Mouse (Mus musculus) c-Kit-negative CD71-positive TER-119-positive erythroid progenitor cells, embryonic 14.5 days (primary cell): ENCODE measurements around the gene Cwc15.
"Not testable (repeated sequence)": the region's sequence is repeated elsewhere in the genome, so short reads cannot be mapped to it uniquely, and the experiment has no call there.

Source experiments
- DNase-seq: peaks from one replicate; pipeline ENCODE4 v3.0.0-alpha.2; 2013; ENCODE audit warnings: low read depth, low spot score

Gene Cwc15

GRCm38 (mm10) chr9:14500023-14500915, at the start of gene Cwc15, which contains the start of gene Kdm4d:
TSS of gene Cwc15 (plus strand) at chr9:14500617.
TSS of gene Kdm4d (minus strand) at chr9:14500482.
- peak; percentile 97 for DNase-seq

GRCm38 (mm10) chr9:14451120-14451519, 49.3 kb upstream of the Cwc15 start:
- not testable (repeated sequence) for DNase-seq

- no peak for DNase-seq
These were observed 44.1 kb upstream of the Cwc15 start for GRCm38 (mm10) chr9:14456320-14456719.

- not testable (repeated sequence) for DNase-seq
These were observed 37.9 kb upstream of the Cwc15 start for GRCm38 (mm10) chr9:14462536-14462935.

GRCm38 (mm10) chr9:14463668-14464067, 36.7 kb upstream of the Cwc15 start:
- not testable (repeated sequence) for DNase-seq

GRCm38 (mm10) chr9:14498896-14499705, 1.3 kb upstream of the Cwc15 start:
- DNase-seq = no peak

- no peak for DNase-seq
These were observed 553 bp downstream of the Cwc15 start for GRCm38 (mm10) chr9:14500916-14501424.

- DNase-seq = no peak
These were observed 12.4 kb downstream of the Cwc15 start for GRCm38 (mm10) chr9:14512633-14513445.

- no peak for DNase-seq
These were observed 16.9 kb downstream of the Cwc15 start for GRCm38 (mm10) chr9:14517296-14517695.

GRCm38 (mm10) chr9:14518105-14518504, 17.7 kb downstream of the Cwc15 start:
- DNase-seq = no peak

GRCm38 (mm10) chr9:14520971-14521670, 20.7 kb downstream of the Cwc15 start:
- no peak for DNase-seq

GRCm38 (mm10) chr9:14521695-14522094, 21.3 kb downstream of the Cwc15 start:
- DNase-seq = no peak

GRCm38 (mm10) chr9:14523408-14524043, 23.1 kb downstream of the Cwc15 start:
- DNase-seq = no peak

GRCm38 (mm10) chr9:14530004-14530403, 29.6 kb downstream of the Cwc15 start:
- DNase-seq = no peak

- no peak for DNase-seq
These were observed 31.9 kb downstream of the Cwc15 start for GRCm38 (mm10) chr9:14532283-14532682.

GRCm38 (mm10) chr9:14533659-14534058, 33.2 kb downstream of the Cwc15 start:
- DNase-seq = no peak

- no peak for DNase-seq
These were observed 34.5 kb downstream of the Cwc15 start for GRCm38 (mm10) chr9:14534833-14535456.

- no peak for DNase-seq
These were observed 43.8 kb downstream of the Cwc15 start for GRCm38 (mm10) chr9:14544034-14544757.
